Mouse (Mus musculus) cerebellum, adult 9-10 months (tissue): Measurements from ENCODE around the gene Krt10.

Source experiments
- DNase-seq: peaks from one replicate; pipeline ENCODE4 v3.0.0; 2022

The Krt10 gene

GRCm38 (mm10) chr11:99369853-99370451 lies 19.2 kb downstream of the Krt10 start:
- DNase-seq: peak; percentile 61

- DNase-seq: no peak
These were observed 19.9 kb downstream of the Krt10 start for GRCm38 (mm10) chr11:99369229-99369628.

GRCm38 (mm10) chr11:99366791-99367190 lies 22.4 kb downstream of the Krt10 start:
- no peak for DNase-seq

GRCm38 (mm10) chr11:99364412-99364811 lies 24.8 kb downstream of the Krt10 start:
- DNase-seq: peak; percentile 44

GRCm38 (mm10) chr11:99361423-99361822 lies 27.7 kb downstream of the Krt10 start:
- no peak for DNase-seq

- DNase-seq: no peak
These were observed 38.2 kb downstream of the Krt10 start, which contains the start of gene Krt27 for GRCm38 (mm10) chr11:99351004-99351403. Gene Krt27 (minus strand): TSS chr11:99351104.

- no peak for DNase-seq
These were observed 49.8 kb downstream of the Krt10 start for GRCm38 (mm10) chr11:99339299-99339847.

GRCm38 (mm10) chr11:99337866-99338265 lies 51.3 kb downstream of the Krt10 start, which contains the start of gene Krt26:
Gene Krt26 (minus strand): TSS chr11:99337966.
- DNase-seq: no peak
